Mouse (Mus musculus) telencephalon, adult 2 months (tissue): ENCODE measurements around the gene Dph2.

Source experiments
- DNase-seq: peaks from one replicate; pipeline ENCODE4 v3.0.0-alpha.2; 2011; ENCODE audit warnings: low read depth, low spot score

Dph2 gene

GRCm38 (mm10) chr4:117912131-117912561, 20.3 kb upstream of the Dph2 start:
- DNase-seq, result no peak

- DNase-seq, result no peak
These were observed 17.1 kb upstream of the Dph2 start for GRCm38 (mm10) chr4:117908834-117909453.

- no peak for DNase-seq
These were observed 14.4 kb upstream of the Dph2 start for GRCm38 (mm10) chr4:117906196-117906595.

- DNase-seq, result no peak
These were observed 12.9 kb upstream of the Dph2 start for GRCm38 (mm10) chr4:117904761-117905160.

GRCm38 (mm10) chr4:117904094-117904493, 12.3 kb upstream of the Dph2 start:
- peak; percentile 73 for DNase-seq

GRCm38 (mm10) chr4:117898111-117898510, 6.3 kb upstream of the Dph2 start:
- DNase-seq, result no peak

GRCm38 (mm10) chr4:117896031-117896430, 4.2 kb upstream of the Dph2 start:
- no peak for DNase-seq

- no peak for DNase-seq
These were observed 3.5 kb upstream of the Dph2 start for GRCm38 (mm10) chr4:117895339-117895738.

GRCm38 (mm10) chr4:117894601-117895000, 2.8 kb upstream of the Dph2 start:
- DNase-seq, result no peak

GRCm38 (mm10) chr4:117893376-117893775, 1.5 kb upstream of the Dph2 start:
- DNase-seq, result no peak

- no peak for DNase-seq
These were observed 1.1 kb downstream of the Dph2 start for GRCm38 (mm10) chr4:117890750-117891149.

GRCm38 (mm10) chr4:117890031-117890430, 1.8 kb downstream of the Dph2 start:
- no peak for DNase-seq

- DNase-seq, result no peak
These were observed 2.4 kb downstream of the Dph2 start for GRCm38 (mm10) chr4:117889471-117889870.

- no peak for DNase-seq
These were observed 3.9 kb downstream of the Dph2 start for GRCm38 (mm10) chr4:117887920-117888319.

GRCm38 (mm10) chr4:117887133-117887532, 4.7 kb downstream of the Dph2 start, which contains the start of gene Atp6v0b:
Atp6v0b (minus strand) TSS chr4:117887333.
- DNase-seq, result peak; percentile 81

- no peak for DNase-seq
These were observed 5.2 kb downstream of the Dph2 start for GRCm38 (mm10) chr4:117886644-117887043.

GRCm38 (mm10) chr4:117885994-117886393, 5.8 kb downstream of the Dph2 start:
- DNase-seq, result no peak

GRCm38 (mm10) chr4:117885093-117885492, 6.7 kb downstream of the Dph2 start:
- no peak for DNase-seq

- DNase-seq, result no peak
These were observed 7.7 kb downstream of the Dph2 start for GRCm38 (mm10) chr4:117884146-117884545.

GRCm38 (mm10) chr4:117882701-117883691, 8.8 kb downstream of the Dph2 start, which contains the start of gene B4galt2:
B4galt2 (minus strand) TSS chr4:117883487.
- DNase-seq, result no peak

GRCm38 (mm10) chr4:117878703-117879102, 13.1 kb downstream of the Dph2 start:
- no peak for DNase-seq

GRCm38 (mm10) chr4:117878301-117878700, 13.5 kb downstream of the Dph2 start:
- DNase-seq, result no peak

GRCm38 (mm10) chr4:117873615-117874014, 18.2 kb downstream of the Dph2 start:
- no peak for DNase-seq
